Mouse (Mus musculus) R1 (cell line): Measurements from ENCODE around the gene Ipcef1.

ENCODE experiments used
- DNase-seq: peaks from one replicate; pipeline ENCODE4 v3.0.0-alpha.2; 2018; ENCODE audit warnings: low read depth, low spot score

Gene Ipcef1

DNA sequence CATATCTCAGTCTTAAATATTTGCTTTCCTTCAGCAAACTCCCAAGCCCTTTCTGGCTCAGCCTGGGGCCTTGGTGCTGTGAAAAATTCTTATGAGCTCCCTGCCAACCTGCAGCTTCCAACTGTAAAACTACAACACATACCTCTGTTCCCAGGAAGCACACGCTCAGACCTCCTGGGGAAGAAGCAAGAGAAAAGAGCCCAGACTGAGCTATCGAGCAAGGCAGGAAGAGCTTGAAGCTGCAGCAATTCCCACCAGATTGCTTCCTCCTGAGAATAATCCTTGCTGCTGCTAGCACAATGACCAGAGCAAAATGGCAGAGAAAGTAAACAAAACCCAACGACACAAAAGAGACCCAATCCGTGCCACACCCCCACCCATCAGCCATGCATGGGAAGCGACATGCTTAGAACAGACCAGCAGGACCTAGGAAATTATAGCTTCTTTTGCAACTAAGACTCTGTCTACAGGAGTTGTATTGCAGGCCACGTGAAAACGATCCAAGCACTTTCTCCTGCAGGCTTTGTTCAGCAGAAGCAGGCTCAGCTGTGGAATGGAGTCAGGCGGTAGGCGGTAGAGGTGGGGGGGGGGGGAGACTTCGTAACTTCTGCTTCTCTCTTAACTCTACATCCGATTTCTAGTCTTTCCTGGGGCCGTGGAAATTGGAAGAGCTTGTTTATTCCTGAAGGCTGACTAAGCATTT, at the start of gene Ipcef1:
Ipcef1 (minus strand) TSS at position 164 of the 703 bp plus-strand sequence.
- DNase-seq, result peak; percentile 45

DNA sequence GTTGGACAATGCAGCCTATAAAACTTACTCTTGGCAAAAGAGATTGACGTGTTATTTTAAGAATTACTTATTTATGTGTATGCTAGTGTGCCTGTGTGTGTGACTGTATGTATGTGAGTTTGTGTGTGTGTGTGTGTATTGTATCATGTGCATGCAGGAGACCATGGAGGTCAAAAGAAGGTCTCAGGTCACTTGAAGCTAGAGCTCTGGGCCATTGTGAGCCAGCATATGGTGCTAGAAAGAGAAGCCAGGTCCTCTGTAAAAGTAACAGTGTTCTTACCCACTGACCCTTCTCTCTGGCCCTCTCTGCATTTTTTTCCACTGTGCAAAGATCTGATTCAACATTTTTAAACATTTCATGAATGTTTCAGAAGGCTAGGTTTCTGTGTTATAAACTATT, 25.7 kb upstream of the Ipcef1 start:
- no peak for DNase-seq

GRCm38 (mm10) chr10:7077389-7077808, 25.1 kb upstream of the Ipcef1 start:
- no peak for DNase-seq

DNA sequence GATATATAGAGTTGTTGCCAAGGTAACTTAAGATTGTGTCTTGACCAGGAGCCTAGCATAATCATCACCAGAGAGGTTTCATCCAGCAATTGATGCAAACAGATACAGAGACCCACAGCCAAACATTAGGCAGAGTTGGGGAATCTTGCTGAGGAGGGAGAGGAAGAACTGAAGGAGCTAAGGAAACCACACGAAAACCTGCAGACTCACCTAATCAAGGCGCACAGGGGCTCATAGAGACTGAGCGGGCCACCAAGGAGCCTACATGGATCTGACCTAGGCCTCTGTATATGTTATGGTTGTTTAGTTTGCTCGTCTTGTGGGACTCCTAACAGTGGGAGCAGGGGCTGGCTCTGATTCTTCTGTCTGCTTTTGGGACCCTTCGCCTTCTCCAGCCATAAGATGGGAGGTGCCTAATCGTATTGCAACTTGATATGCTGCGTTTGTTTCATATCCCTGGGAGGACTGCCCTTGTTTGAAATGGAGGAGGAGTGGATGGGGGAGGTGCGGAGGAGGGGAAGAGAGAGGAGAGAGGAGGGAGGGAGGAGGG, 24.5 kb upstream of the Ipcef1 start:
- no peak for DNase-seq

DNA sequence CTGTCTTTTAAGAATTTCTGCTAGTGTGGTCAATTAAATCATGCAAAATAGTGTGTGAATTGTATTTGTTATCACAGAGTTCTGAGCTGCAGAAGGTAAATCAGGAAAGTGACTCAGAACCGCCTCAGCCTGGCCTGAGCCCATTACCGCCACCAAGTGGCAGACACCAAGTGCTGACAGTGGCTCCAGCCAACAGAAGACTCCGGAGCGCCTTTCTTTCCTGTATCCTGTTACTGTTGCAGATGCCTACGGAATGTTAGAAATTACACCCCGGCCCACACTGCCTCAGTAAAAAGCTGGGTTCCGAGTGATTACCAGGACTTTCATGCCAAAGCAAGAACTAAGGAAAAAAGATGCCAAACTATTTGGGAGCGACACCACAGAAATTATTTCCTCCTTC, 23.9 kb upstream of the Ipcef1 start:
- DNase-seq, result peak; percentile 74

DNA sequence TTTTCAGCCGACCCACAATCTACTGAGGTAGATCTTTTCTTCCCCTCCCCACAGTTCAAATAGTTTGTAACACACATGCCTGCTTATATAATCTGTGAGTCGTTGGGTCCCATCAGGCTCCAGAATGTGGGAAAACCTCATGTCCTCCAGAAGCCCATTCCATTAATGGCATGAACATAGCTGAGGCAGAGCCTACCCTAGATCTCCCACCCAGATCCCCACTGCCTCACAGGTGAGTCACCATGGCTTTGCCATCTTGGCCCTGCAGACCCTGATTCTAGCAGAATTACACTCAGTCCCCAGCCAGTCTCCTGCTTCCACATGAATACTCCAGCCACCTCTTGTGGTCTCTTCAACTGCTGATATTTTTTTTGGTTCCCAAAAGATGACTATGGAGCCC, 23.4 kb upstream of the Ipcef1 start:
- DNase-seq, result no peak

DNA sequence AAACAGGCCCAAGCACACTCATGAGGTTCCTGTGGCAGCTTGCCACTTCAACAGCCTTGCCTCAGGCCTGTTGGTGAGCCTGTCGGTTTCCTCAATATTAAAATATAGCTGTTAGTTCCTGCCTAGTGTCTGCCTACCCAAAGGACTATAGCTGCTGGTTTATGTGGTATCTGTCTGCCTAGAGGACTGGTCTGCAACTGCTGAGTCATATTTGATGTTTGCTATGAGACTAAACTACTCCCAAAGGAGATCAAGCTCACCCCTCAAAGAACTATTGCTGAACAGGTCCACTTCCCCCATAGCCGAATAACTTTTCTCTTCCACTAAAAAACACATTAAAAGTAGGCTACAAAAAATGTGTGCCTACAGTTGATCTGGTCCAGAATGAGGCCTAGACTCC, 22.0 kb upstream of the Ipcef1 start:
- DNase-seq, result no peak

DNA sequence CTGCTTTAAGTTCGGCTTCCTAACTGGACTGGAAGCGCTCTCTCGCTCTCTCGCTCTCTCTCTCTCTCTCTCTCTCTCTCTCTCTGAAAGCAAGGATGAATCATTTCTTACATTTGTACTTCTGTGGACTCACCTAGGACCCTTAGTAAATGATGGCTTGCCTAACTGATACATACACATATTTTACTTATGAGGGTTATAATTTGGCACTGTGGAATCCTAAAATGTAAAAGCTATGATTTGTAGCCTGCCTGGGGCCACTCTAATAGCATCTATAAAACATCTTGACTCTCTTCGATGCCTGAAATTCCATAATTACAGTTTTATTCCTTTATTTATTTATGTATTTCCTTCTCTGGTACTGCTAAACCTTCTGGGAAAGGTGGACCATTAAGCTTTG, 18.6 kb upstream of the Ipcef1 start:
- DNase-seq, result no peak

GRCm38 (mm10) chr10:7070100-7070835, 18.0 kb upstream of the Ipcef1 start:
- peak; percentile 16 for DNase-seq

DNA sequence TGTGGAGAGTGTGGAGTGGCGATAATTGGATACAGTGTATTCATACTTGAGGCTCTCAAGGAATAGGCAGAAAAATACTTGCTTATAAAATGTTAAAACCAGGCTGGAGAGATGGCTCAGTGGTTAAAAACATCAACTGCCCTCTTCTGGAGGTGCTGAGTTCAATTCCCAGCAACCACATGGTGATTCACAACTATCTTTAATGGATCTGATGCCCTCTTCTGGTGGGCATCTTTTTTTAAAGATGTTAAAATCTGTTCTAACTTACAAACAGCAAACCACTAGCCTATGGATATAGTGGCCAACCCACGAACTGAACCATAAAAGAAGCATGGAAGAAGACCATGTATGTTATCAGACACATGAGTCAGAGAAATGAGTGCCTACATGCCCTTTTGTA, 16.8 kb upstream of the Ipcef1 start:
- DNase-seq, result no peak

DNA sequence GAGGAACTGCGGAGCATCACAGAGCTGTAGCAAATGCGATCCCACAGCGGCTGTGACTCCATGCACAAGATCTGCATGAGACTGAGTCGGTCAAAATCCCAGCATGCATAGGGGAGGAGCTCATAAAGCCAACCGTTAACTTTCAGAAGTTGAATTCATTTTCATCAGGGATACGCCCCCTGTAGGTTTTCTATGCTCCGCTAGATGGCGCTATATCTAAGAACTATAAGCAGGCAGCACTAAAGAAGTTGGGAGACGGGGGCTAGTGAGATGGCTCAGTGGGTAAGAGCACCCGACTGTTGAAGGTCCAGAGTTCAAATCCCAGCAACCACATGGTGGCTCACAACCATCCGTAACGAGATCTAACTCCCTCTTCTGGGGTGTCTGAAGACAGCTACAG, 16.3 kb upstream of the Ipcef1 start:
- DNase-seq, result peak; percentile 86

GRCm38 (mm10) chr10:7063752-7064457, 11.6 kb upstream of the Ipcef1 start:
- no peak for DNase-seq

DNA sequence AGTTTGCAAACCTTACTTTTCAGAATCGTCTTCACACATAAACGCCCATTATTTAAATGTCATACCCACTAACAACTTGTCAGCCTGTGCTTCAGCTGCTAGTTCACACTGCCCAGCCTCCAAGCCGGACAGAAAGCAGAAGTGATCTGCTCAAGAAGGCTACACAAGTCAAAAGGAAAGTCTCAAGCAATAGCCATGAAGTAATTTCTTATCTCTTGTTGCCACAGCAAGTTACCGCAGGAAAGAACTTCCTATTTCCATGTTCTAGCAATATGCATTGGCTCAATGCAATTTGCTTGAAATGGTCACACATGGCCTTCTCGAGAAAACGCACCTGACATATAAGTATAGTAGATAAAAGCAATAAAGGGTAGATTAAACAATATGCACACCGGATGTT, 10.7 kb upstream of the Ipcef1 start:
- no peak for DNase-seq

DNA sequence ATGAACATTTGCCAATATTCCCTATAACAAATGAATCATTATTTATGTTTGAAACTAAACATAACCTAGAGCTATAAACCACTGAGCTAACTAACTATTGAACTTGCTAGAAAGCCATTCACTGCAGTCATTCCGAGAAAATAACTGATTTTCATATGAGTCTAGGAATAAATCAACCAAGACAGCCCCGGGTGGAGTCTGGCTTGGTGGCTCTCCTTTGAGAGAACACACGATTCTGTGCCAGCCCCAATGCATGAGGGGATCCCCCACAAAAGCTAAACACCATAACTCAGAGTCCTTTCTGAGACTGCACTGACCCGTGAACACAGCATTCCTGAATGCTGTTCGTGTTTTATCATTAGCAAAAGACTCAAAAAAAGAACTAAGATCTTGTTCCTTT, 8.0 kb upstream of the Ipcef1 start:
- no peak for DNase-seq

- no peak for DNase-seq
These were observed 5.3 kb upstream of the Ipcef1 start for GRCm38 (mm10) chr10:7057546-7057945.

DNA sequence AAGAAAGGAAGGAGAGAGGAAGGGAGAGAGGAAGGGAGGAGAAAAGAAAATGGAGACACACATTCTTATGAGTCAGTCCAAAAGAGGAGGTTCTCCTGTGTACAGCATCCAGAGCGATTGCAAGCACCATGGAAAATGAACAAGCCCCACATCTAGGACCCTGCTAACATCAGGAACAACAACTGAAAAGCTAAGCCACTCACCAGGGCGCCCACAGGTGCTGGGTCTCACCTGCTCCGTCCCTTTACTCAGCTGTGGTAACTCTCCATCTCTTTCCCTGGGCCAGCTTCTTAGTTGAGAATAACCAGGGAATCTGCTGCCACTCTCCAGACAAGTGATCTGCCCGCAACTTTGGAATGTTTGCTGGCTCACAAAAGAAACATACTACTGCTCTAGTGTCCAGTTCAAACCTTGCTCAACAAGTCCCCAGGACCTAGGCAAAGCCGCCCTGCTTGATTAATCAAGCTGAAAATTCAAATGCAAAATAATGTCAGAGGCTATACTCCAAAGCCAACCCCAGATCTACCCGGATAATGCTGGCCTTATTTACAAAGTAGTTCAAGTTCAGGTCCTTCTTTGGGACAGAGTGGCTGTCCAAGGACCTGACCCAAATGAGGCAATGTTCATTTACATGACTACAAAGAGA, 2.4 kb upstream of the Ipcef1 start:
- DNase-seq, result no peak

DNA sequence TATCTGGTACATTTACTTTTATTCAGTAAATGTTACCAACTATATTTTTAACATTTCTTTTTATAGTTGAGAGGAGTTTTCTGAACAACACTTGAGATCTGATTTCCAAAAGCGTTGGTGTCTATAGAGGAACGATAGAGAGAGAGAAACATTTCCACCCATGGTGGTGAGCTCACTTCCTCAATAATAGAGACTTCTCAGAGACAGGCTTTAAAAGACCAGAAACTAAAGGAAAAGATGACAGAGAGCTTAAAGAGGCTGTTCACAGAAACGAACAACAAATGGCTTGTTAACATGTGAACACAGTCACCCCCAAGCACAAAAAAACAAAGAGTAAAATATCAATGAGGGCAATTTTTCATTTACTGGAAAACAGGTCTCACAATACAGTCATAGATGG, 2.4 kb downstream of the Ipcef1 start:
- no peak for DNase-seq

DNA sequence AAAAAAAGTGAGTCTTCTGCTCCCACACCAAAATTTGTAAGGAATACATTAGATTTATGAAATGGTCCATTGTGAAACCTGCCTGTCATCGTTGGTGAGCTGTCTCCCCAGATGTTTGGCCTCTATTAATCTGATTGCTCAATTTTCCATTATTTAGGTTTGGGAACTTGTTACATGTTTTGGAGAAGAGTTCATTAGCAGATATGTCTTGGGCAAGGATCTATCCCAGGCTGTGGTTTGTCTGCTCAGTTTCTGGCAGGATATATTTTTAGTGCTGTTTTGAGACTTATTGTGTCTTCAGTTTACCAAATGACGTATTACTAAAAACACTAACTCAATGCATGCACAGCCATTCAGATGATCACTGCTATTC, 4.4 kb downstream of the Ipcef1 start:
- no peak for DNase-seq

DNA sequence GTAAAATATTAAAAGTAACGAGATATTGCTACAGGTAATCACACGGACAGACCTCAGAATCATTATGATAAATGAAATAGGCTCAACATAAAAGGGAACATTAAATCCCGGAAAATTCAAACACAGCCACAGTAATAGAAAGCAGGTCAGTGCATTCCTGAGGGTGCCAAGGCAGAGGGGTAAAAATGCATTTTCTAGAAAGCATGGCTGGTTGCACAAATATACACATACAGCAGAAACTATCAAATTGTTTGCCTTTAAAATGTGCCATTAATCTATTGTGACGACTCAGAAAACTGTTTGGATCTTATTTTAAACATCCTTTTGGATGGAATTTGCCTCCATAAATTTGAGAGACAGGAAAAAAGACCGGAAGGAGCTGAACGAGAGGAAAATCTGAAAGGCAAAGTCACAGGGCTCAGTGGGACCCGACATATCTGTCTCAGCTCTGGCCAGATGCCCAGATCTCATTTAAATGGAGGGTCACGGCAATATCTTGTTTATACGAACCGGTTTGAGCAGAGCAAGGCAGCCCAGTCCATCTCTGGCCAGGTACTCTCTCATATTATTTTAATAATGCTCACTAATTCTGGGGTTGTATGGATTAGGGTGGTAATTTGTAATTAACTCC, 4.9 kb downstream of the Ipcef1 start:
- no peak for DNase-seq

GRCm38 (mm10) chr10:7043896-7044295, 8.4 kb downstream of the Ipcef1 start:
- no peak for DNase-seq

DNA sequence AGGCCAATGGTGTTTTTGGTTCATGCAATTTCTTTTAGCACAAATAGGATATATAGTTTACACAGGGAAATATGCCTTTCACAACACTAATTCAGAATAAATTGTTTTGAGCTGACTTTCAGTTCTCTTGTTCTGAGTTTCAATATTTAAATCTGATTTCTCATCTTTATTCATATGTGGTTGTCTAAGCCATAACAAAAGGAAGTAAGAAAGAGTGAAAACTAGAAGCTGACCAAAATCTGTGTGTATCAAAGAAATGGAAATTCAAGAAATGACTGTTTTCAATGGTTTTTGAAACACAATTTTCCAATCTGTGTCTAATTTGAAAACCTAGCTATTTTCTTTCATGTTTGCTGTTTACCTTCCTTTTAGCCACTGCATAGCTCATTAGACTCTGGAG, 11.2 kb downstream of the Ipcef1 start:
- no peak for DNase-seq

GRCm38 (mm10) chr10:7037194-7037593, 15.1 kb downstream of the Ipcef1 start:
- no peak for DNase-seq
